Mouse (Mus musculus) hindlimb bud, embryonic 11.5 days (tissue): ENCODE data around the gene Ces1a.

ENCODE experiments used
- DNase-seq: peaks from one replicate; pipeline ENCODE4 v3.0.0-alpha.2; 2012; ENCODE audit warnings: low read depth, low spot score; ENCODE audit errors: extremely low spot score

Ces1a gene

GRCm38 (mm10) chr8:92996840-92997239, 51.2 kb downstream of the Ces1a start:
- DNase-seq = peak; percentile 12

DNA sequence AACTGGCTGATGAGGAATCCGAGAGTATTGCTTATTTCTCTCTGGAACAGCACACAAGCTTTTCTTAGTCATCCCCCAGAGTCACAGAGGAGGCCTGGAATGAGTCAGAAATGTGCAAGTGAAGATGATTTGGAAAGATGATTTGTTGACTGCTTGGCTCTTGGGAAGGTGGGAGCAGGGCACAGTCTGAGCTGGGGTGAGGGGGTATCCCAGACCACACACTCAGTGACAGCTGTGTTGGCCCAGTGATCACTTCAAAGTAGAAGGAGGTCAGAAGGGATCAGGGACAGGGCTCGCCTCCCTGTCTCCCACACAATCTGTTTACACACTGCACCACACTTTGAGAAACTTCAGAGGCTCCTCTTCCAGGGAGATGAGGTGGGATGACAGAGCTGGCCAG, 63.6 kb downstream of the Ces1a start:
- DNase-seq = no peak

- DNase-seq = no peak
Observed at GRCm38 (mm10) chr8:92982491-92982890, 65.5 kb downstream of the Ces1a start.

DNA sequence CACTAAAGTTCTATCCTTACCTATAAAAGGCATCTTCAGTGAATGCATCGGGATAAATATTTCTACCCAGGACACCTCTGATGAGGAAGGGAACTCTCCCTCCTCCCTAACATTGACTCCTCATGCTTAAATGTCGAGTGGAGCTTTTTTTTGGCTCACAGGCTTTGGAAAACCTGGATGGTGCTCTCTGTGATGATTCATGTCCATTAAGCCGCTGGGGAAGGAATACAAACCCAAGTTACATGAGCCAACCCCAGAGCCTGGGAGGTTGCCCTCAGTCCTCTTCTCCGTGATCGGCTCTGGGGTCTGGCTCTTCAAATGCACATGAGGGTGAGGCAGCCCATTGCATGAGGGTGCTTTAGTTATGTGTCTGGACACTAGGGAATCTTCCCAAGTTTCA, 71.3 kb downstream of the Ces1a start:
- DNase-seq = no peak

GRCm38 (mm10) chr8:92972949-92973348, 75.0 kb downstream of the Ces1a start:
- no peak for DNase-seq
